7 mouse cellular contexts compared by ENCODE assay signal in genomic region chr11:113165069-113165795, GRCm38 (mm10).
DNase-seq lines count a peak whose midpoint lies in the region; ATAC-seq lines count a peak whose summit lies in the region.

No protein-coding gene starts in this region.

- H3K4me3 ChIP-seq in intestine, embryonic 16.5 days (ENCODE audit: low read length), result peak overlapping the region; percentile 43
- H3K4me3 ChIP-seq in midbrain, embryonic 11.5 days (ENCODE audit: low read depth, low read length), result 0 out of 2 replicates have a peak overlapping the region, but pooled peaks have one; percentile 6

- H3K9me3 ChIP-seq in intestine, embryonic 16.5 days (ENCODE audit: control insufficient read depth, low read length), result no peaks in the 10 kb centered on the region
- H3K9me3 ChIP-seq in midbrain, embryonic 11.5 days (ENCODE audit: control insufficient read depth, low read length), result no peaks in the 10 kb centered on the region

- no peaks in the 10 kb centered on the region for H3K27me3 ChIP-seq in intestine, embryonic 16.5 days (replicated peaks; ENCODE audit: control insufficient read depth, insufficient read depth, low read length)
- no peaks in the 10 kb centered on the region; the same call in 1 of the 2 replicates for H3K27me3 ChIP-seq in midbrain, embryonic 11.5 days (ENCODE audit: control insufficient read depth, insufficient read depth, low read length)

- DNase-seq in adrenal gland, postnatal 10 days, result peak; percentile 93
- peak; percentile 95 for DNase-seq in embryo, embryonic 9.5 days (ENCODE audit: extremely low spot score)
- peak; percentile 62 for DNase-seq in gonadal fat pad, adult 2 months (ENCODE audit: low read depth)
- peak; percentile 85 for DNase-seq in left cerebral cortex, postnatal 4 days
- DNase-seq in midbrain, embryonic 11.5 days (ENCODE audit: low spot score, missing footprints), result peak; percentile 100
- peak; percentile 85 for DNase-seq in skeletal muscle tissue, adult 2 months (ENCODE audit: low read depth, low spot score)

- peaks cover 32% of the 10 kb centered on the region for H3K4me1 ChIP-seq in intestine, embryonic 16.5 days (ENCODE audit: control insufficient read depth, insufficient read depth, low read length)
- peaks cover 31% of the 10 kb centered on the region for H3K4me1 ChIP-seq in midbrain, embryonic 11.5 days (ENCODE audit: control insufficient read depth, insufficient read depth, low read length)

- intact Hi-C loops in left cerebral cortex, postnatal 4 days (cut with DNase I), result loop anchor here (2.0 to 5.0 kb wide), 3 partner anchors 1512 to 1628 kb away; no protein-coding TSS in a partner anchor

- peak overlapping the region; percentile 80 for H3K4me2 ChIP-seq in intestine, embryonic 16.5 days (ENCODE audit: low read depth, low read length)
- peak overlapping the region; percentile 39 for H3K4me2 ChIP-seq in midbrain, embryonic 11.5 days

- peak; percentile 83 for ATAC-seq in intestine, embryonic 16.5 days
- ATAC-seq in midbrain, embryonic 11.5 days (ENCODE audit: low FRiP score), result peak; percentile 70

- WGBS in intestine, embryonic 16.5 days, result 7% methylated on average over 23 of the region's 23 CpGs
- WGBS in midbrain, embryonic 11.5 days, result 8% methylated on average over 23 of the region's 23 CpGs

- H3K36me3 ChIP-seq in intestine, embryonic 16.5 days (ENCODE audit: control insufficient read depth, insufficient read depth, low read length), result no peaks in the 10 kb centered on the region
- H3K36me3 ChIP-seq in midbrain, embryonic 11.5 days (ENCODE audit: control insufficient read depth, insufficient read depth, low read length), result no peaks in the 10 kb centered on the region

- peak overlapping the region; percentile 72 for H3K27ac ChIP-seq in intestine, embryonic 16.5 days (ENCODE audit: low read length)
- H3K27ac ChIP-seq in midbrain, embryonic 11.5 days (ENCODE audit: low read depth, low read length), result peak overlapping the region; percentile 17; the same call in 1 of the 2 replicates

- peak overlapping the region; percentile 54 for H3K9ac ChIP-seq in intestine, embryonic 16.5 days (ENCODE audit: low read depth, low read length)
- peak overlapping the region; percentile 17; the same call in 1 of the 2 replicates for H3K9ac ChIP-seq in midbrain, embryonic 11.5 days (ENCODE audit: low read length)

Comparison
In these comparisons a context has a peak if more than half of its experiments do, and no peak if none do; other contexts are left out.
1. Peak in every context shown above with its lines: DNase-seq, ATAC-seq, H3K4me3 ChIP-seq and H3K27ac ChIP-seq.